Mouse (Mus musculus) heart, embryonic 13.5 days (tissue): ENCODE data around the gene Slc39a10. TPM values are rescaled to one million over a fixed set of nuclear protein-coding genes. Genes with fewer than 3 reads are reported as not detected.

Experiments used
- ATAC-seq: fragments of 200-750 bp; cut with Nextera tagmentation; 2 replicates; pipeline ENCODE4 v1.8.0; 2017; ENCODE audit warnings: moderate TSS enrichment; ENCODE audit not compliant: insufficient number of reproducible peaks, low FRiP score, low TSS enrichment; ENCODE audit errors: extremely low read depth
- H3K27ac ChIP-seq: fragments of 300-500 bp; sonication (generic); replicated peaks from 2 replicates; pipeline ENCODE4 v1.5.1; 2015; ENCODE audit warnings: moderate library complexity, mild to moderate bottlenecking, inconsistent platforms
- H3K27me3 ChIP-seq: fragments of 300-500 bp; sonication (generic); replicated peaks from 2 replicates; pipeline ENCODE4 v1.6.1; 2015; ENCODE audit warnings: mild to moderate bottlenecking, inconsistent platforms
- H3K36me3 ChIP-seq: fragments of 300-500 bp; sonication (generic); 2 replicates; pipeline ENCODE4 v1.6.1; 2015; ENCODE audit warnings: mild to moderate bottlenecking, inconsistent platforms
- H3K4me1 ChIP-seq: fragments of 300-500 bp; sonication (generic); 2 replicates; pipeline ENCODE4 v1.6.1; 2015; ENCODE audit warnings: inconsistent platforms
- H3K4me2 ChIP-seq: fragments of 300-500 bp; sonication (generic); 2 replicates; pipeline ENCODE4 v1.6.1; 2015; ENCODE audit warnings: inconsistent platforms, mild to moderate bottlenecking, moderate library complexity
- H3K4me3 ChIP-seq: fragments of 300-500 bp; sonication (generic); 2 replicates; pipeline ENCODE4 v1.5.1; 2015; ENCODE audit warnings: moderate library complexity, mild to moderate bottlenecking, inconsistent platforms
- H3K9ac ChIP-seq: fragments of 300-500 bp; sonication (generic); 2 replicates; pipeline ENCODE4 v1.6.1; 2015; ENCODE audit warnings: inconsistent platforms, mild to moderate bottlenecking, moderate library complexity
- H3K9me3 ChIP-seq: fragments of 300-500 bp; sonication (generic); 2 replicates; pipeline ENCODE4 v1.6.1; 2016; ENCODE audit warnings: inconsistent platforms
- WGBS: fragments of 180-500 bp; shearing (Covaris S2); methylation state at CpG from one replicate; pipeline ENCODE4 v1.1.7; 2015; ENCODE audit warnings: mixed read lengths; 5-methylcytosine and 5-hydroxymethylcytosine counted together
- polyA plus RNA-seq: library from polyadenylated mRNA; unstranded; fragments of >200 nt; fragmentation: Nextera tagmentation; extraction: Ambion mirVana; gene quantifications from 2 replicates; pipeline ENCODE4 v1.2.1, GENCODE M21; 2015

The Slc39a10 gene
- polyA plus RNA-seq, 1 experiment from 2014 or later, result 24.6 TPM

- H3K9ac ChIP-seq, result no peak overlapping the region
- no peak overlapping the region for H3K4me2 ChIP-seq
- WGBS, result 58% methylated on average over 7 of the region's 7 CpGs
- H3K27ac ChIP-seq, result 0 out of 2 replicates have a peak overlapping the region, but pooled peaks have one; percentile 17
- ATAC-seq, result no peak
- H3K9me3 ChIP-seq, result no peaks in the 10 kb centered on the region
- no peaks in the 10 kb centered on the region for H3K27me3 ChIP-seq
- H3K4me1 ChIP-seq, result peaks cover 9% of the 10 kb centered on the region
- H3K36me3 ChIP-seq, result no peaks in the 10 kb centered on the region
- H3K4me3 ChIP-seq, result no peak overlapping the region
These were observed 28.3 kb downstream of the Slc39a10 start for GRCm38 (mm10) chr1:46864175-46864885.

GRCm38 (mm10) chr1:46863434-46863833 lies 29.2 kb downstream of the Slc39a10 start:
- 69% methylated on average over 2 of the region's 2 CpGs for WGBS
- H3K4me1 ChIP-seq, result peaks cover 9% of the 10 kb centered on the region
- no peak for ATAC-seq
- H3K9me3 ChIP-seq, result no peaks in the 10 kb centered on the region
- H3K4me2 ChIP-seq, result no peak overlapping the region
- no peaks in the 10 kb centered on the region for H3K27me3 ChIP-seq
- no peaks in the 10 kb centered on the region for H3K36me3 ChIP-seq
- H3K4me3 ChIP-seq, result no peak overlapping the region
- H3K27ac ChIP-seq, result no peak overlapping the region
- no peak overlapping the region for H3K9ac ChIP-seq

GRCm38 (mm10) chr1:46860082-46860481 lies 32.6 kb downstream of the Slc39a10 start:
- H3K27ac ChIP-seq, result no peak overlapping the region
- peaks cover 9% of the 10 kb centered on the region for H3K4me1 ChIP-seq
- no peaks in the 10 kb centered on the region for H3K27me3 ChIP-seq
- H3K9ac ChIP-seq, result no peak overlapping the region
- 67% methylated on average over 1 of the region's 1 CpGs for WGBS
- no peaks in the 10 kb centered on the region for H3K9me3 ChIP-seq
- ATAC-seq, result no peak
- H3K4me2 ChIP-seq, result no peak overlapping the region
- no peaks in the 10 kb centered on the region for H3K36me3 ChIP-seq
- no peak overlapping the region for H3K4me3 ChIP-seq

- WGBS, result 82% methylated on average over 5 of the region's 5 CpGs
- Histone ChIP-seq H3K27ac (no peak overlapping the region), H3K4me2 (no peak overlapping the region), H3K4me3 (no peak overlapping the region), H3K9me3 (no peaks in the 10 kb centered on the region), H3K4me1 (peaks cover 7% of the 10 kb centered on the region), H3K36me3 (no peaks in the 10 kb centered on the region), H3K9ac (no peak overlapping the region), H3K27me3 (no peaks in the 10 kb centered on the region)
- ATAC-seq, result no peak
These were observed 34.1 kb downstream of the Slc39a10 start for GRCm38 (mm10) chr1:46858579-46858978.

GRCm38 (mm10) chr1:46856498-46856897 lies 36.2 kb downstream of the Slc39a10 start:
- Histone ChIP-seq H3K36me3 (no peaks in the 10 kb centered on the region), H3K4me1 (peaks cover 12% of the 10 kb centered on the region), H3K4me2 (no peak overlapping the region), H3K9me3 (no peaks in the 10 kb centered on the region), H3K27ac (no peak overlapping the region), H3K9ac (no peak overlapping the region), H3K4me3 (no peak overlapping the region), H3K27me3 (no peaks in the 10 kb centered on the region)
- WGBS, result 47% methylated on average over 4 of the region's 4 CpGs
- ATAC-seq, result no peak

GRCm38 (mm10) chr1:46854036-46854900 lies 38.4 kb downstream of the Slc39a10 start:
- Histone ChIP-seq H3K4me2 (peak overlapping the region; percentile 80), H3K27ac (peak overlapping the region; percentile 99), H3K4me1 (peaks cover 27% of the 10 kb centered on the region), H3K9me3 (no peaks in the 10 kb centered on the region), H3K9ac (peak overlapping the region; percentile 100), H3K27me3 (no peaks in the 10 kb centered on the region), H3K4me3 (peak overlapping the region; percentile 97), H3K36me3 (no peaks in the 10 kb centered on the region)
- ATAC-seq, result peak; percentile 47; the same call in 1 of the 2 replicates
- 30% methylated on average over 18 of the region's 18 CpGs for whole genome bisulfite sequencing

GRCm38 (mm10) chr1:46853317-46854035 lies 39.2 kb downstream of the Slc39a10 start:
- peak; percentile 90 for ATAC-seq
- no peaks in the 10 kb centered on the region for H3K9me3 ChIP-seq
- H3K9ac ChIP-seq, result peak overlapping the region; percentile 100
- WGBS, result under 1% methylated on average over 85 of the region's 86 CpGs
- H3K4me1 ChIP-seq, result peaks cover 27% of the 10 kb centered on the region
- peak overlapping the region; percentile 80 for H3K4me2 ChIP-seq
- no peaks in the 10 kb centered on the region for H3K36me3 ChIP-seq
- no peaks in the 10 kb centered on the region for H3K27me3 ChIP-seq
- H3K27ac ChIP-seq, result peak overlapping the region; percentile 99
- peak overlapping the region; percentile 97 for H3K4me3 ChIP-seq

DNA sequence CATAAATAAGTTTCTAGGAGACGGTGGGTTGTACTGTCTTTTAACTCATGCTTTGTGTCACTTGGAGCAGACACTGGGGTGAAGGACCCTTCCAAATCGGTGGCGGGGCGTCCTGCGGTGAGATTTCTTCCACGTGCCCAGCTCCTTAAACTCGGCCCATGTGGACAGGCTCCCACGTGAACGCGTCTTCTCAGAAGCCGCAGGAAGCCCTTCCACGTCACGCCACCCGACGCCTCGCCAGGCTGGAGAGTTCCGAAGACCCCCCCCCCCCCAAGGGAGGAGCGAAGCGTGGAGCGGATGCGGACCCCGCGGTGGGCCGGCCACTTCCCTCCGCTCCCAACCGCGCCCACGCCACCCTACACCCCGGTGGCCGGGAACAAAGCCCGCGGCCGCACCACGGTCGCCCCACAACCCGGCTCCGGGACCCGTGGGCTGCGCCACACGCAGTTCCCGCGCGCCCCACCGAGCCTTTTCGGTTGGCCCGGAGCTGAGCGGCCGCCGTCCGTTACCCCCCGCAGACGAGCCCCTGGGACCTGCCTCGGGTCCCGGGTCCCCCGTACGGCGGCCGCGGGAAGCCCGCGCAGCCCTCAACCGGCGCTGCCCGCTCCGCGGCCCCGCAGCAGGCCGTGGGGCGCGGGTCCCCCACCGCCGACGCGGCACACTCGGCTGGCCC lies 39.9 kb downstream of the Slc39a10 start:
- Histone ChIP-seq H3K4me1 (peaks cover 27% of the 10 kb centered on the region), H3K27ac (peak overlapping the region; percentile 99), H3K9ac (peak overlapping the region; percentile 100), H3K4me2 (peak overlapping the region; percentile 80), H3K4me3 (peak overlapping the region; percentile 97), H3K36me3 (no peaks in the 10 kb centered on the region), H3K27me3 (no peaks in the 10 kb centered on the region), H3K9me3 (no peaks in the 10 kb centered on the region)
- ATAC-seq, result peak; percentile 27
- WGBS, result under 1% methylated on average over 63 of the region's 75 CpGs

GRCm38 (mm10) chr1:46852216-46852599 lies 40.4 kb downstream of the Slc39a10 start:
- 1% methylated on average over 4 of the region's 4 CpGs for WGBS
- H3K9me3 ChIP-seq, result no peaks in the 10 kb centered on the region
- H3K27me3 ChIP-seq, result no peaks in the 10 kb centered on the region
- H3K9ac ChIP-seq, result peak overlapping the region; percentile 100
- no peaks in the 10 kb centered on the region for H3K36me3 ChIP-seq
- no peak for ATAC-seq
- H3K4me3 ChIP-seq, result peak overlapping the region; percentile 97
- peak overlapping the region; percentile 80 for H3K4me2 ChIP-seq
- peak overlapping the region; percentile 99 for H3K27ac ChIP-seq
- H3K4me1 ChIP-seq, result peaks cover 27% of the 10 kb centered on the region

- WGBS, result 62% methylated on average over 4 of the region's 4 CpGs
- Histone ChIP-seq H3K27me3 (no peaks in the 10 kb centered on the region), H3K4me1 (peaks cover 27% of the 10 kb centered on the region), H3K27ac (no peak overlapping the region), H3K9ac (peak overlapping the region; percentile 8), H3K36me3 (no peaks in the 10 kb centered on the region), H3K9me3 (no peaks in the 10 kb centered on the region), H3K4me2 (peak overlapping the region; percentile 80), H3K4me3 (peak overlapping the region; percentile 97)
- no peak for ATAC-seq
These were observed 41.1 kb downstream of the Slc39a10 start for GRCm38 (mm10) chr1:46851586-46851985.

DNA sequence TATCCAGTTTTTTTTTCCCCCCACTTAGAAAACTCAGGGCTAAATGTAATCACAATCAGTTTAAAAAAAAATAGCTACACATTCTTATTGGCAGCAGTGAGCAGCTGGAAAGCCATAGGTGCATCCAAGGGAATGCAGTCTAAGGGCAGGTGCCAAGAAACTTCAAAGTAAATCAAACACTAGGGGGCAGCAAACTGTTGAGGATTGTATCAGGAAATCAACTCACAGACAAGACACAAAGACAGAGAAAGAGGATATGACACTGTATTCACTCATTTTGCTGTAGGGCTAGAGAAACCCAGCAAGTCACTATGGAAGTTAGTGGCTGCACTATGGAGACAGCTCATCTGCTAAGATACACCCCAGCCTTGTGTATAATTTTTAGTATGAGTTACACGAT lies 42.9 kb downstream of the Slc39a10 start:
- H3K4me2 ChIP-seq, result no peak overlapping the region
- ATAC-seq, result no peak
- no peak overlapping the region for H3K27ac ChIP-seq
- H3K9ac ChIP-seq, result no peak overlapping the region
- no peaks in the 10 kb centered on the region for H3K9me3 ChIP-seq
- no peaks in the 10 kb centered on the region for H3K27me3 ChIP-seq
- WGBS, result 57% methylated on average over 1 of the region's 1 CpGs
- no peak overlapping the region for H3K4me3 ChIP-seq
- peaks cover 25% of the 10 kb centered on the region for H3K4me1 ChIP-seq
- H3K36me3 ChIP-seq, result no peaks in the 10 kb centered on the region
